Comparison of ENCODE assay signal across 8 mouse cellular contexts in the genomic region with DNA sequence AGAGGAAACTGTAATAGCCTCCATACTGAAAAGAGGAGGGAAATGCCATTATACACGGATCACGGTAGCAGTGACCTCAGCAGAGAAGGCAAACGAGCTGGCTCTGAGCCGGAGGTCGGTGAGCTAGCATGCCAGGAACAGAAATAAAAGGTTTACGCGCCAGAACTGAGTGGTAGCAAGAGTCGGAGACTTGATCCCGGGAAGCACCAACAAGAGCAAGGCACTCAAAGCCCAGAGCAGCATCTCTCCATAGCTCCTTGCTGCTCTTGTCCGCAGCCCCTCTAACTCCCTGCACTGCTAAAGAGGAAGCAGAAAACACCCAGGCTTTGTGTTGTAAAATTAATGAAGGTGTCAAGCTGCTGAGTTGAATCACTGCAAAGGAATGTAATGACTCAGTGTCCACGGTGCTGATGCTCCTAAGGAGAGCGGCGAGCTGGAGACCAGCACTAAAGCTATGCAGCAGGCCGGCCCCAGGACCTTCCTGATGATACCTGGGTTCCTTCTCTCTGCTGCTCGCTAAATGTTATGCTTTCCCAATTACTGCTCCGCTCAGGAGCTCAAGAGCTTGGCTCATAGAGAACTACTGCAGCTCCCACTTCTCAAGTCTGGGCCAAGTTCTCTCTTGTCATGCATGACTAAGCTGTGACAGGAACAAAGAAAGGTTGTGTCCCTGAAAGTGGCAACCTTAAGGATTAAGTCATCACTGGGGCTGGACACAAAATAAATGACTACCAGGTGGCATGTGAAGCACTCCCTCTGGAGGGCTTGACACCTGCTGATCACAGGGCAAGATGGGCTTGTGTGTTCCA. TPM values are rescaled to one million over a fixed set of nuclear protein-coding genes. Genes with fewer than 3 reads are reported as not detected.
A peak's percentile ranks its signal among the peaks of the same experiment; 100 is the strongest.
DNase-seq lines count a peak whose midpoint lies in the region; ATAC-seq and TF ChIP-seq lines count a peak whose summit lies in the region.

No protein-coding gene starts in this region.

- H3K9ac ChIP-seq in liver, adult 2 months (ENCODE audit: low read depth, low read length): no peak overlapping the region
- H3K9ac ChIP-seq in forebrain, embryonic 12.5 days: peak overlapping the region; percentile 25; the same call in 1 of the 2 replicates
- H3K9ac ChIP-seq in intestine, embryonic 16.5 days (ENCODE audit: low read depth, low read length): peak overlapping the region; percentile 5; the same call in 1 of the 2 replicates
- no peak overlapping the region for H3K9ac ChIP-seq in lung, embryonic 15.5 days
- H3K9ac ChIP-seq in stomach, embryonic 14.5 days (replicated peaks; ENCODE audit: low read depth, low read length): no peak overlapping the region

- peaks cover 20% of the 10 kb centered on the region; the same call in 1 of the 2 replicates for H3K79me2 ChIP-seq in liver, adult 2 months (ENCODE audit: control insufficient read depth, insufficient read depth, low read length)

- DNase-seq in liver, adult 2 months (ENCODE audit: extremely low read depth, low read depth, low spot score): peak; percentile 34
- no peak for DNase-seq in liver
- no peak for DNase-seq in left cerebral cortex, adult 11 months (ENCODE audit: low spot score)
- DNase-seq in frontal cortex, adult 2 months (ENCODE audit: extremely low spot score in 1 of 2, low spot score in 1 of 2): no peak

- no peaks in the 10 kb centered on the region for H3K27me3 ChIP-seq in liver, adult 2 months (ENCODE audit: control insufficient read depth, insufficient read depth, low read length)
- peaks cover 34% of the 10 kb centered on the region for H3K27me3 ChIP-seq in forebrain, embryonic 12.5 days
- no peaks in the 10 kb centered on the region for H3K27me3 ChIP-seq in intestine, embryonic 16.5 days (replicated peaks; ENCODE audit: control insufficient read depth, insufficient read depth, low read length)
- no peaks in the 10 kb centered on the region for H3K27me3 ChIP-seq in lung, embryonic 15.5 days
- no peaks in the 10 kb centered on the region for H3K27me3 ChIP-seq in stomach, embryonic 14.5 days (ENCODE audit: control insufficient read depth, insufficient read depth, low read length)

- peak overlapping the region; percentile 25 for H3K4me2 ChIP-seq in forebrain, embryonic 12.5 days
- H3K4me2 ChIP-seq in intestine, embryonic 16.5 days (ENCODE audit: low read depth, low read length): 0 out of 2 replicates have a peak overlapping the region, but pooled peaks have one; percentile 1
- peak overlapping the region; percentile 20 for H3K4me2 ChIP-seq in lung, embryonic 15.5 days
- peak overlapping the region; percentile 22 for H3K4me2 ChIP-seq in stomach, embryonic 14.5 days (replicated peaks; ENCODE audit: low read depth, low read length)

- no peak for TF ChIP-seq CTCF in liver, adult 2 months (IDR thresholded peaks at IDR 0.05; ENCODE audit: low read depth, low read length)

- H3K36me3 ChIP-seq in liver, adult 2 months (ENCODE audit: control insufficient read depth, insufficient read depth, low read length): peaks cover 2% of the 10 kb centered on the region; the same call in 1 of the 2 replicates
- H3K36me3 ChIP-seq in forebrain, embryonic 12.5 days (replicated peaks): no peaks in the 10 kb centered on the region
- no peaks in the 10 kb centered on the region for H3K36me3 ChIP-seq in intestine, embryonic 16.5 days (ENCODE audit: control insufficient read depth, insufficient read depth, low read length)
- H3K36me3 ChIP-seq in lung, embryonic 15.5 days: no peaks in the 10 kb centered on the region
- H3K36me3 ChIP-seq in stomach, embryonic 14.5 days (ENCODE audit: control insufficient read depth, insufficient read depth, low read length): no peaks in the 10 kb centered on the region

- TF ChIP-seq POLR2A in liver, adult 2 months (IDR thresholded peaks at IDR 0.05; ENCODE audit: extremely low read depth, insufficient read depth, low read length): no peak

- H3K9me3 ChIP-seq in forebrain, embryonic 12.5 days: no peaks in the 10 kb centered on the region
- no peaks in the 10 kb centered on the region for H3K9me3 ChIP-seq in intestine, embryonic 16.5 days (ENCODE audit: control insufficient read depth, low read length)
- no peaks in the 10 kb centered on the region for H3K9me3 ChIP-seq in lung, embryonic 15.5 days
- H3K9me3 ChIP-seq in stomach, embryonic 14.5 days (ENCODE audit: control insufficient read depth, low read depth, low read length): no peaks in the 10 kb centered on the region

- 32% methylated on average over 16 of the region's 16 CpGs for WGBS in liver, adult 2 months
- 6% methylated on average over 16 of the region's 16 CpGs for WGBS in forebrain, embryonic 12.5 days
- WGBS in intestine, embryonic 16.5 days: 11% methylated on average over 16 of the region's 16 CpGs
- WGBS in lung, embryonic 15.5 days: 11% methylated on average over 16 of the region's 16 CpGs
- 7% methylated on average over 16 of the region's 16 CpGs for WGBS in stomach, embryonic 14.5 days

- H3K27ac ChIP-seq in liver, adult 2 months (replicated peaks; ENCODE audit: insufficient read depth, low read depth, low read length): no peak overlapping the region
- peak overlapping the region; percentile 36; the same call in 1 of the 2 replicates for H3K27ac ChIP-seq in forebrain, embryonic 12.5 days
- peak overlapping the region; percentile 47 for H3K27ac ChIP-seq in intestine, embryonic 16.5 days (ENCODE audit: low read length)
- H3K27ac ChIP-seq in lung, embryonic 15.5 days: peak overlapping the region; percentile 86
- H3K27ac ChIP-seq in stomach, embryonic 14.5 days (ENCODE audit: low read length): peak overlapping the region; percentile 73

- H3K4me1 ChIP-seq in liver, adult 2 months (ENCODE audit: control insufficient read depth, insufficient read depth, low read length): peaks cover 2% of the 10 kb centered on the region; the same call in 1 of the 2 replicates
- peaks cover 32% of the 10 kb centered on the region for H3K4me1 ChIP-seq in forebrain, embryonic 12.5 days
- H3K4me1 ChIP-seq in intestine, embryonic 16.5 days (ENCODE audit: control insufficient read depth, insufficient read depth, low read length): peaks cover 33% of the 10 kb centered on the region
- H3K4me1 ChIP-seq in lung, embryonic 15.5 days: peaks cover 30% of the 10 kb centered on the region
- peaks cover 34% of the 10 kb centered on the region for H3K4me1 ChIP-seq in stomach, embryonic 14.5 days (ENCODE audit: control insufficient read depth, insufficient read depth, low read length)

- no peak overlapping the region for H3K4me3 ChIP-seq in liver, adult 2 months (ENCODE audit: insufficient read depth, low read depth, low read length)
- no peak overlapping the region for H3K4me3 ChIP-seq in forebrain, embryonic 12.5 days (replicated peaks)
- no peak overlapping the region for H3K4me3 ChIP-seq in intestine, embryonic 16.5 days (ENCODE audit: low read length)
- no peak overlapping the region for H3K4me3 ChIP-seq in lung, embryonic 15.5 days
- peak overlapping the region; percentile 10; the same call in 1 of the 2 replicates for H3K4me3 ChIP-seq in stomach, embryonic 14.5 days (ENCODE audit: low read depth, low read length)

- ATAC-seq in forebrain, embryonic 12.5 days (ENCODE audit: low FRiP score): peak; percentile 21; the same call in 1 of the 2 replicates
- peak; percentile 75 for ATAC-seq in intestine, embryonic 16.5 days
- peak; percentile 68; the same call in 1 of the 2 replicates for ATAC-seq in lung, embryonic 15.5 days (ENCODE audit: borderline replicate concordance, extremely low read depth, low FRiP score, low TSS enrichment)
- peak; percentile 78; the same call in 1 of the 2 replicates for ATAC-seq in stomach, embryonic 14.5 days (ENCODE audit: insufficient number of reproducible peaks, insufficient read depth, low FRiP score, low read depth)

RNA-seq across cellular contexts. Expression of a gene that starts 50.1 kb away (rescaled TPM):
- total RNA-seq in liver, adult 2 months (2014; rRNA removed): 35.6 and 43.3 TPM in 2 replicates
- 58.2 and 71.6 TPM in 2 replicates for polyA plus RNA-seq in liver, adult 2 months (2012; rRNA removed)
- 46.3 and 49.2 TPM in 2 replicates for polyA plus RNA-seq in forebrain, embryonic 12.5 days (2016; fragmentation: Nextera tagmentation; extraction: Ambion mirVana)
- polyA plus RNA-seq in intestine, embryonic 16.5 days (2015; fragmentation: Nextera tagmentation; extraction: Ambion mirVana): 63.3 and 64.3 TPM in 2 replicates
- 47.0 and 51.1 TPM in 2 replicates for polyA plus RNA-seq in lung, embryonic 15.5 days (2015; fragmentation: Nextera tagmentation; extraction: Ambion mirVana)
- polyA plus RNA-seq in stomach, embryonic 14.5 days (2014; fragmentation: Nextera tagmentation; extraction: Ambion mirVana): 40.0 and 41.2 TPM in 2 replicates
- polyA plus RNA-seq in frontal cortex, adult 2 months (2012; rRNA removed): 42.5 and 44.3 TPM in 2 replicates

RNA-seq across cellular contexts. Expression of a gene that starts 54.4 kb away (rescaled TPM):
- 11.8 and 13.2 TPM in 2 replicates for total RNA-seq in liver, adult 2 months (2014; rRNA removed)
- polyA plus RNA-seq in liver, adult 2 months (2012; rRNA removed): 14.5 and 14.8 TPM in 2 replicates
- 24.2 and 26.4 TPM in 2 replicates for polyA plus RNA-seq in forebrain, embryonic 12.5 days (2016; fragmentation: Nextera tagmentation; extraction: Ambion mirVana)
- polyA plus RNA-seq in intestine, embryonic 16.5 days (2015; fragmentation: Nextera tagmentation; extraction: Ambion mirVana): 50.5 and 52.2 TPM in 2 replicates
- 31.6 and 33.6 TPM in 2 replicates for polyA plus RNA-seq in lung, embryonic 15.5 days (2015; fragmentation: Nextera tagmentation; extraction: Ambion mirVana)
- 28.6 and 30.6 TPM in 2 replicates for polyA plus RNA-seq in stomach, embryonic 14.5 days (2014; fragmentation: Nextera tagmentation; extraction: Ambion mirVana)
- 47.6 and 49.2 TPM in 2 replicates for polyA plus RNA-seq in frontal cortex, adult 2 months (2012; rRNA removed)

Comparison
In these comparisons a context has a peak if more than half of its experiments do, and no peak if none do; other contexts are left out.
1. H3K9ac ChIP-seq: peak in forebrain, embryonic 12.5 days (single experiment) and intestine, embryonic 16.5 days (single experiment); none in liver, adult 2 months (single experiment), lung, embryonic 15.5 days (single experiment) and stomach, embryonic 14.5 days (single experiment).
2. ATAC-seq: peak in every context shown above with its lines; median percentile 78 in stomach, embryonic 14.5 days; 75 in intestine, embryonic 16.5 days; 68 in lung, embryonic 15.5 days; 21 in forebrain, embryonic 12.5 days.
3. Peak in every context shown above with its lines, with median percentiles within 50 percentile points of each other: H3K4me2 ChIP-seq.